20 mouse cellular contexts compared by ENCODE assay signal in genomic region chr12:27310703-27311102, GRCm38 (mm10). TPM values are rescaled to one million over a fixed set of nuclear protein-coding genes. Genes with fewer than 3 reads are reported as not detected.
DNase-seq lines count a peak whose midpoint lies in the region; ATAC-seq and TF ChIP-seq lines count a peak whose summit lies in the region.
"Had no signal": no experiment of that assay in that cellular context is flagged by ENCODE, and none has a peak within 500 bp of the region (broad histone marks: within the 10 kb centered on the region; RNA-seq: fewer than 3 reads in every experiment).

No protein-coding gene starts in this region.

- no peak overlapping the region for H3K4me2 ChIP-seq in forebrain, embryonic 16.5 days (ENCODE audit: low read length)
- peak overlapping the region; percentile 18; the same call in 1 of the 2 replicates for H3K4me2 ChIP-seq in lung, embryonic 14.5 days
- H3K4me2 ChIP-seq in limb, embryonic 12.5 days, result no peak overlapping the region
- H3K4me2 ChIP-seq: hindbrain, embryonic 13.5 days; midbrain, embryonic 15.5 days had no signal

- 80% methylated on average over 13 of the region's 13 CpGs for WGBS in forebrain, embryonic 10.5 days
- 83% methylated on average over 13 of the region's 13 CpGs for WGBS in forebrain, embryonic 16.5 days
- WGBS in lung, embryonic 14.5 days, result 46% methylated on average over 13 of the region's 13 CpGs
- 65% methylated on average over 13 of the region's 13 CpGs for WGBS in embryonic facial prominence, embryonic 10.5 days
- 55% methylated on average over 13 of the region's 13 CpGs for WGBS in limb, embryonic 12.5 days

- H3K27me3 ChIP-seq in forebrain, embryonic 10.5 days (ENCODE audit: poor library complexity, severe bottlenecking), result no peaks in the 10 kb centered on the region; the same call in 1 of the 2 replicates
- no peaks in the 10 kb centered on the region for H3K27me3 ChIP-seq in forebrain, embryonic 16.5 days (replicated peaks; ENCODE audit: control insufficient read depth, insufficient read depth, low read length)
- H3K27me3 ChIP-seq in lung, embryonic 14.5 days (ENCODE audit: insufficient read depth, low read length), result no peaks in the 10 kb centered on the region
- no peaks in the 10 kb centered on the region for H3K27me3 ChIP-seq in embryonic facial prominence, embryonic 10.5 days (replicated peaks; ENCODE audit: low read depth, poor library complexity, severe bottlenecking)
- no peaks in the 10 kb centered on the region for H3K27me3 ChIP-seq in limb, embryonic 12.5 days
- H3K27me3 ChIP-seq: hindbrain, embryonic 13.5 days; megakaryocyte, embryonic 14.5 days; midbrain, embryonic 15.5 days had no signal

- H3K27ac ChIP-seq in forebrain, embryonic 10.5 days, result 0 out of 2 replicates have a peak overlapping the region, but pooled peaks have one; percentile 61
- no peak overlapping the region for H3K27ac ChIP-seq in forebrain, embryonic 16.5 days (ENCODE audit: low read length)
- H3K27ac ChIP-seq in lung, embryonic 14.5 days (ENCODE audit: low read depth), result 0 out of 2 replicates have a peak overlapping the region, but pooled peaks have one; percentile 32
- H3K27ac ChIP-seq in embryonic facial prominence, embryonic 10.5 days (replicated peaks), result 0 out of 2 replicates have a peak overlapping the region, but pooled peaks have one; percentile 77
- peak overlapping the region; percentile 57; the same call in 1 of the 2 replicates for H3K27ac ChIP-seq in limb, embryonic 12.5 days
- H3K27ac ChIP-seq: hindbrain, embryonic 13.5 days; left cerebral cortex, adult 2 months; midbrain, embryonic 15.5 days had no signal

- H3K9ac ChIP-seq in forebrain, embryonic 16.5 days (replicated peaks; ENCODE audit: low read depth, low read length), result no peak overlapping the region
- H3K9ac ChIP-seq in lung, embryonic 14.5 days, result no peak overlapping the region
- no peak overlapping the region for H3K9ac ChIP-seq in limb, embryonic 12.5 days (replicated peaks)
- H3K9ac ChIP-seq: hindbrain, embryonic 13.5 days; midbrain, embryonic 15.5 days had no signal

- H3K4me1 ChIP-seq in forebrain, embryonic 10.5 days, result peaks cover 33% of the 10 kb centered on the region
- peaks cover 7% of the 10 kb centered on the region for H3K4me1 ChIP-seq in forebrain, embryonic 16.5 days (replicated peaks; ENCODE audit: control insufficient read depth, insufficient read depth, low read length)
- H3K4me1 ChIP-seq in lung, embryonic 14.5 days (ENCODE audit: insufficient read depth), result peaks cover 13% of the 10 kb centered on the region
- H3K4me1 ChIP-seq in embryonic facial prominence, embryonic 10.5 days, result peaks cover 39% of the 10 kb centered on the region
- H3K4me1 ChIP-seq in limb, embryonic 12.5 days (replicated peaks), result peaks cover 34% of the 10 kb centered on the region
- H3K4me1 ChIP-seq: hindbrain, embryonic 13.5 days; megakaryocyte, embryonic 14.5 days had no signal

- no peak for TF ChIP-seq CTCF in lung, embryonic 14.5 days (IDR thresholded peaks at IDR 0.05; ENCODE audit: low read depth)

- no peaks in the 10 kb centered on the region for H3K36me3 ChIP-seq in forebrain, embryonic 10.5 days (replicated peaks)
- no peaks in the 10 kb centered on the region for H3K36me3 ChIP-seq in forebrain, embryonic 16.5 days (ENCODE audit: control insufficient read depth, insufficient read depth)
- H3K36me3 ChIP-seq in lung, embryonic 14.5 days (ENCODE audit: insufficient read depth), result no peaks in the 10 kb centered on the region
- no peaks in the 10 kb centered on the region for H3K36me3 ChIP-seq in embryonic facial prominence, embryonic 10.5 days (replicated peaks)
- H3K36me3 ChIP-seq in limb, embryonic 12.5 days, result no peaks in the 10 kb centered on the region
- H3K36me3 ChIP-seq: hindbrain, embryonic 13.5 days; midbrain, embryonic 15.5 days had no signal

- no peak overlapping the region for H3K4me3 ChIP-seq in forebrain, embryonic 10.5 days
- H3K4me3 ChIP-seq in forebrain, embryonic 16.5 days (replicated peaks; ENCODE audit: low read length), result no peak overlapping the region
- H3K4me3 ChIP-seq in lung, embryonic 14.5 days (ENCODE audit: low read depth, low read length), result no peak overlapping the region
- H3K4me3 ChIP-seq in embryonic facial prominence, embryonic 10.5 days, result no peak overlapping the region
- no peak overlapping the region for H3K4me3 ChIP-seq in limb, embryonic 12.5 days (replicated peaks)
- H3K4me3 ChIP-seq: hindbrain, embryonic 13.5 days; left cerebral cortex, adult 2 months; megakaryocyte, embryonic 14.5 days; midbrain, embryonic 15.5 days had no signal

- no peak for DNase-seq in forebrain, embryonic 10.5 days (ENCODE audit: extremely low spot score, low spot score)
- peak; percentile 36 for DNase-seq in lung, embryonic 14.5 days
- DNase-seq in lung, postnatal 25 days (ENCODE audit: low spot score), result no peak
- DNase-seq in embryonic facial prominence, embryonic 10.5 days (ENCODE audit: low spot score), result no peak
- no peak for DNase-seq in adrenal gland, adult (ENCODE audit: inconsistent age in 2 of 2, low spot score in 1 of 2)
- DNase-seq in left cerebral cortex, adult 9 months (ENCODE audit: low spot score in 2 of 2), result no peak
- DNase-seq: adrenal gland, postnatal 36 days; cerebellum, adult 18-20 months; kidney, adult 9 months; kidney, postnatal 36 days; liver; right cerebral cortex, postnatal 25 days; thymus, postnatal 36 days had no signal

- no peaks in the 10 kb centered on the region for H3K9me3 ChIP-seq in forebrain, embryonic 10.5 days
- H3K9me3 ChIP-seq in forebrain, embryonic 16.5 days (ENCODE audit: control insufficient read depth, low read length), result no peaks in the 10 kb centered on the region
- H3K9me3 ChIP-seq in lung, embryonic 14.5 days (ENCODE audit: low read depth, low read length), result no peaks in the 10 kb centered on the region
- no peaks in the 10 kb centered on the region for H3K9me3 ChIP-seq in embryonic facial prominence, embryonic 10.5 days
- no peaks in the 10 kb centered on the region for H3K9me3 ChIP-seq in limb, embryonic 12.5 days
- H3K9me3 ChIP-seq: hindbrain, embryonic 13.5 days; megakaryocyte, embryonic 14.5 days; midbrain, embryonic 15.5 days had no signal

- no peak for ATAC-seq in forebrain, embryonic 16.5 days
- ATAC-seq in lung, embryonic 14.5 days (ENCODE audit: insufficient read depth), result peak; percentile 44; the same call in 1 of the 2 replicates
- no peak for ATAC-seq in limb, embryonic 12.5 days (ENCODE audit: insufficient number of reproducible peaks, insufficient read depth, low FRiP score, low TSS enrichment, low read depth)
- ATAC-seq: activated CD4-positive, CD25-positive, alpha-beta regulatory T cell, adult 4 months; midbrain, embryonic 15.5 days had no signal

RNA-seq across cellular contexts. Expression of gene Sox11, which starts 31.7 kb away (rescaled TPM):
- 256 and 262 TPM in 2 replicates for polyA plus RNA-seq in forebrain, embryonic 10.5 days (2016; fragmentation: Nextera tagmentation; extraction: Ambion mirVana)
- polyA plus RNA-seq in forebrain, embryonic 16.5 days (2015; fragmentation: Nextera tagmentation; extraction: Ambion mirVana), result 949 and 1,162 TPM in 2 replicates
- 52.6 and 54.5 TPM in 2 replicates for polyA plus RNA-seq in lung, embryonic 14.5 days (2014; fragmentation: Nextera tagmentation; extraction: Ambion mirVana)
- polyA plus RNA-seq in embryonic facial prominence, embryonic 10.5 days (2016; fragmentation: Nextera tagmentation; extraction: Ambion mirVana), result 300 and 318 TPM in 2 replicates
- 246 and 273 TPM in 2 replicates for polyA plus RNA-seq in limb, embryonic 12.5 days (2016; fragmentation: Nextera tagmentation; extraction: Ambion mirVana)
